Comparison of ENCODE assay signal across 10 mouse cellular contexts in the genomic region with DNA sequence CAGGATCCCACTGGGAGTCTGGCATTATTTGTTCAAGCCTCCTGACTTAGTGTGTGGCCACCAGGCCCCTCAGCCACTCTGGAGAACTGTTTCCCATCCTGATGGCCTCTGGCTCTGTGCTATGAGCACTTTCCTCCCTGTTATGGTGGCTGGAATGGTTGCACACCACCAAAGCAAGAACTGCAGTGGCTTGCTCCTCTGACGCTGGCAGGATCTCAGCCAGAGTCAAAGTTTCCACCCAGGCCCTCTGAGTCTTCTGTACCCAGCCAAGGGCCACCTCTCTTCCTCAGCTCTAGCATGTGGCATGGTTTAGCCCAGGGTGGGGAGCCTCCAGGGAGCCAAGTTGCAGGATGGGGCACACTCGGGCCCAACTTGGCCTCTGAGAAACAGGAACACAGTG.
DNase-seq lines count a peak whose midpoint lies in the region; ATAC-seq lines count a peak whose summit lies in the region.
"Had no signal": no experiment of that assay in that cellular context is flagged by ENCODE, and none has a peak within 500 bp of the region (broad histone marks: within the 10 kb centered on the region; RNA-seq: fewer than 3 reads in every experiment).

No protein-coding gene starts in this region.

- no peak overlapping the region for H3K27ac ChIP-seq in heart, embryonic 15.5 days
- no peak overlapping the region for H3K27ac ChIP-seq in embryonic facial prominence, embryonic 13.5 days
- 0 out of 2 replicates have a peak overlapping the region, but pooled peaks have one; percentile 17 for H3K27ac ChIP-seq in hindbrain, embryonic 15.5 days (replicated peaks)
- peak overlapping the region; percentile 74; the same call in 1 of the 2 replicates for H3K27ac ChIP-seq in midbrain, embryonic 16.5 days (ENCODE audit: low read length)

- no peaks in the 10 kb centered on the region for H3K9me3 ChIP-seq in heart, embryonic 15.5 days (replicated peaks)
- H3K9me3 ChIP-seq in embryonic facial prominence, embryonic 13.5 days, result no peaks in the 10 kb centered on the region
- H3K9me3 ChIP-seq in hindbrain, embryonic 15.5 days, result no peaks in the 10 kb centered on the region
- H3K9me3 ChIP-seq in midbrain, embryonic 16.5 days (replicated peaks; ENCODE audit: control insufficient read depth, low read length, poor library complexity, severe bottlenecking), result no peaks in the 10 kb centered on the region

- DNase-seq in heart, adult 9 months (ENCODE audit: low spot score in 2 of 2), result no peak
- DNase-seq in gastrocnemius, postnatal 36 days, result no peak
- no peak for DNase-seq in spleen, adult 18-20 months
- DNase-seq: adrenal gland, postnatal 10 days; kidney, adult 2 months had no signal

- peaks cover 24% of the 10 kb centered on the region; the same call in 1 of the 2 replicates for H3K27me3 ChIP-seq in heart, embryonic 15.5 days
- no peaks in the 10 kb centered on the region for H3K27me3 ChIP-seq in embryonic facial prominence, embryonic 13.5 days
- no peaks in the 10 kb centered on the region for H3K27me3 ChIP-seq in hindbrain, embryonic 15.5 days
- no peaks in the 10 kb centered on the region for H3K27me3 ChIP-seq in midbrain, embryonic 16.5 days (ENCODE audit: control insufficient read depth, insufficient read depth, low read depth, low read length)

- no peak for ATAC-seq in heart, embryonic 15.5 days (replicated peaks; ENCODE audit: insufficient number of reproducible peaks, insufficient read depth, low FRiP score, low read depth)
- no peak for ATAC-seq in embryonic facial prominence, embryonic 13.5 days (ENCODE audit: insufficient number of reproducible peaks, insufficient read depth, low FRiP score, low TSS enrichment, low read depth)
- no peak for ATAC-seq in hindbrain, embryonic 15.5 days (ENCODE audit: low FRiP score, low read depth)
- no peak for ATAC-seq in midbrain, embryonic 16.5 days
- ATAC-seq in megakaryocyte-erythroid progenitor cell, adult 5-6 weeks (replicated peaks; ENCODE audit: low FRiP score, low TSS enrichment, poor library complexity, severe bottlenecking), result no peak

- peak overlapping the region; percentile 73 for H3K4me2 ChIP-seq in heart, embryonic 15.5 days
- H3K4me2 ChIP-seq in embryonic facial prominence, embryonic 13.5 days, result peak overlapping the region; percentile 71
- peak overlapping the region; percentile 60 for H3K4me2 ChIP-seq in hindbrain, embryonic 15.5 days
- H3K4me2 ChIP-seq in midbrain, embryonic 16.5 days (ENCODE audit: low read length), result peak overlapping the region; percentile 87

- peak overlapping the region; percentile 54 for H3K4me3 ChIP-seq in heart, embryonic 15.5 days
- H3K4me3 ChIP-seq in embryonic facial prominence, embryonic 13.5 days, result peak overlapping the region; percentile 60
- H3K4me3 ChIP-seq in hindbrain, embryonic 15.5 days, result peak overlapping the region; percentile 70
- H3K4me3 ChIP-seq in midbrain, embryonic 16.5 days (ENCODE audit: low read depth, low read length), result peak overlapping the region; percentile 63

- peaks cover 31% of the 10 kb centered on the region for H3K4me1 ChIP-seq in heart, embryonic 15.5 days (replicated peaks)
- peaks cover 46% of the 10 kb centered on the region for H3K4me1 ChIP-seq in embryonic facial prominence, embryonic 13.5 days
- H3K4me1 ChIP-seq in hindbrain, embryonic 15.5 days (replicated peaks), result peaks cover 52% of the 10 kb centered on the region
- peaks cover 46% of the 10 kb centered on the region for H3K4me1 ChIP-seq in midbrain, embryonic 16.5 days (ENCODE audit: control insufficient read depth, insufficient read depth, low read length)

- H3K36me3 ChIP-seq in heart, embryonic 15.5 days, result no peaks in the 10 kb centered on the region
- peaks cover 2% of the 10 kb centered on the region for H3K36me3 ChIP-seq in embryonic facial prominence, embryonic 13.5 days
- H3K36me3 ChIP-seq in hindbrain, embryonic 15.5 days, result no peaks in the 10 kb centered on the region
- H3K36me3 ChIP-seq in midbrain, embryonic 16.5 days (ENCODE audit: control insufficient read depth, insufficient read depth, low read length), result no peaks in the 10 kb centered on the region

- intact Hi-C loops in gastrocnemius, postnatal 36 days (cut with DNase I), result no loop called here

- 64% methylated on average over 2 of the region's 2 CpGs for WGBS in heart, embryonic 15.5 days
- WGBS in embryonic facial prominence, embryonic 13.5 days, result 83% methylated on average over 2 of the region's 2 CpGs
- 81% methylated on average over 2 of the region's 2 CpGs for WGBS in hindbrain, embryonic 15.5 days
- 65% methylated on average over 2 of the region's 2 CpGs for WGBS in midbrain, embryonic 16.5 days

- H3K9ac ChIP-seq in heart, embryonic 15.5 days, result peak overlapping the region; percentile 51; the same call in 1 of the 2 replicates
- peak overlapping the region; percentile 78 for H3K9ac ChIP-seq in embryonic facial prominence, embryonic 13.5 days
- peak overlapping the region; percentile 71 for H3K9ac ChIP-seq in hindbrain, embryonic 15.5 days
- peak overlapping the region; percentile 84 for H3K9ac ChIP-seq in midbrain, embryonic 16.5 days (ENCODE audit: low read depth, low read length)

Comparison
In these comparisons a context has a peak if more than half of its experiments do, and no peak if none do; other contexts are left out.
1. H3K27ac ChIP-seq: peak in hindbrain, embryonic 15.5 days (single experiment) and midbrain, embryonic 16.5 days (single experiment); none in heart, embryonic 15.5 days (single experiment) and embryonic facial prominence, embryonic 13.5 days (single experiment).
2. Peak in every context shown above with its lines, with median percentiles within 50 percentile points of each other: H3K4me2 ChIP-seq, H3K4me3 ChIP-seq and H3K9ac ChIP-seq.